In genomic region chr2:131063404-131063864, GRCm38 (mm10) we compare ENCODE assay signal across 9 mouse cellular contexts. TPM values are rescaled to one million over a fixed set of nuclear protein-coding genes. Genes with fewer than 3 reads are reported as not detected.
DNase-seq lines count a peak whose midpoint lies in the region; ATAC-seq and TF ChIP-seq lines count a peak whose summit lies in the region.
"Had no signal": no experiment of that assay in that cellular context is flagged by ENCODE, and none has a peak within 500 bp of the region (broad histone marks: within the 10 kb centered on the region; RNA-seq: fewer than 3 reads in every experiment).

Adam33 (minus strand) TSS chr2:131063814.

- no peaks in the 10 kb centered on the region for H3K36me3 ChIP-seq in ES-Bruce4 (ENCODE audit: control insufficient read depth, insufficient read depth, low read length, poor library complexity, severe bottlenecking)
- H3K36me3 ChIP-seq in forebrain, embryonic 12.5 days (replicated peaks): no peaks in the 10 kb centered on the region
- no peaks in the 10 kb centered on the region for H3K36me3 ChIP-seq in limb, embryonic 10.5 days
- no peaks in the 10 kb centered on the region for H3K36me3 ChIP-seq in neural tube, embryonic 12.5 days

- no peak within 1 kb of the TSS for H3K9ac ChIP-seq in ES-Bruce4 (ENCODE audit: low read depth, poor library complexity, severe bottlenecking)
- H3K9ac ChIP-seq in forebrain, embryonic 12.5 days: peak within 1 kb of the TSS; percentile 45
- no peak within 1 kb of the TSS for H3K9ac ChIP-seq in neural tube, embryonic 12.5 days

- no peak for TF ChIP-seq CTCF in ES-Bruce4 (IDR thresholded peaks at IDR 0.05; ENCODE audit: low read depth, low read length)

- DNase-seq in gastrocnemius, postnatal 14 days: peak; percentile 53
- DNase-seq in gastrocnemius, postnatal 10 days: no peak
- no peak for DNase-seq in limb, embryonic 10.5 days (ENCODE audit: low spot score)
- no peak for DNase-seq in spleen, adult 12 weeks (ENCODE audit: low spot score)
- no peak for DNase-seq in cerebellum, adult 9-11 months

- no peak for ATAC-seq in forebrain, embryonic 12.5 days (ENCODE audit: low FRiP score)
- ATAC-seq in neural tube, embryonic 12.5 days (ENCODE audit: low FRiP score, low read depth): 0 out of 2 replicates have a peak, but pooled peaks have one; percentile 53

- H3K27me3 ChIP-seq in ES-Bruce4 (ENCODE audit: control insufficient read depth, insufficient read depth, low read length, poor library complexity, severe bottlenecking): no peaks in the 10 kb centered on the region
- H3K27me3 ChIP-seq in forebrain, embryonic 12.5 days: peaks cover 46% of the 10 kb centered on the region
- peaks cover 62% of the 10 kb centered on the region for H3K27me3 ChIP-seq in limb, embryonic 10.5 days (ENCODE audit: low read depth, poor library complexity, severe bottlenecking)
- H3K27me3 ChIP-seq in neural tube, embryonic 12.5 days (replicated peaks): peaks cover 37% of the 10 kb centered on the region

- no peak for TF ChIP-seq POLR2A in ES-Bruce4 (IDR thresholded peaks at IDR 0.05; ENCODE audit: insufficient read depth, low read length)

- TF ChIP-seq EP300 in ES-Bruce4 (IDR thresholded peaks at IDR 0.05; ENCODE audit: insufficient read depth, low read depth, low read length): no peak

- WGBS in forebrain, embryonic 12.5 days: 2% methylated on average over 19 of the region's 27 CpGs
- WGBS in limb, embryonic 10.5 days: 3% methylated on average over 22 of the region's 27 CpGs
- WGBS in neural tube, embryonic 12.5 days: 5% methylated on average over 21 of the region's 27 CpGs

- H3K4me2 ChIP-seq in forebrain, embryonic 12.5 days: peak within 1 kb of the TSS; percentile 51
- peak within 1 kb of the TSS; percentile 51 for H3K4me2 ChIP-seq in neural tube, embryonic 12.5 days (replicated peaks)

- H3K9me3 ChIP-seq in ES-Bruce4 (replicated peaks; ENCODE audit: control insufficient read depth, insufficient read depth, low read length, poor library complexity, severe bottlenecking): no peaks in the 10 kb centered on the region
- no peaks in the 10 kb centered on the region for H3K9me3 ChIP-seq in forebrain, embryonic 12.5 days
- H3K9me3 ChIP-seq in limb, embryonic 10.5 days (replicated peaks): no peaks in the 10 kb centered on the region
- H3K9me3 ChIP-seq in neural tube, embryonic 12.5 days: no peaks in the 10 kb centered on the region

- H3K4me3 ChIP-seq in ES-Bruce4 (ENCODE audit: low read depth, low read length): peak within 1 kb of the TSS; percentile 18; the same call in 1 of the 2 replicates
- H3K4me3 ChIP-seq in forebrain, embryonic 12.5 days (replicated peaks): peak within 1 kb of the TSS; percentile 26
- peak within 1 kb of the TSS; percentile 46 for H3K4me3 ChIP-seq in limb, embryonic 10.5 days
- 0 out of 2 replicates have a peak within 1 kb of the TSS, but pooled peaks have one; percentile 2 for H3K4me3 ChIP-seq in neural tube, embryonic 12.5 days

- no peak within 1 kb of the TSS for H3K27ac ChIP-seq in ES-Bruce4 (ENCODE audit: insufficient read depth, low read length)
- H3K27ac ChIP-seq in forebrain, embryonic 12.5 days: no peak within 1 kb of the TSS
- H3K27ac ChIP-seq in limb, embryonic 10.5 days: peak within 1 kb of the TSS; percentile 46; the same call in 1 of the 2 replicates
- H3K27ac ChIP-seq in neural tube, embryonic 12.5 days: no peak within 1 kb of the TSS

- no peaks in the 10 kb centered on the region for H3K4me1 ChIP-seq in ES-Bruce4 (ENCODE audit: control insufficient read depth, insufficient read depth, low read length)
- H3K4me1 ChIP-seq in forebrain, embryonic 12.5 days: peaks cover 6% of the 10 kb centered on the region
- H3K4me1 ChIP-seq in limb, embryonic 10.5 days: peaks cover 34% of the 10 kb centered on the region
- 0 out of 2 replicates have a peak, but pooled peaks cover 3% of the 10 kb centered on the region for H3K4me1 ChIP-seq in neural tube, embryonic 12.5 days

- intact Hi-C loops in gastrocnemius, postnatal 14 days (cut with DNase I; ENCODE audit: low total_unique reads): no loop called here

RNA-seq across cellular contexts. Expression of gene Adam33, which starts in this region (rescaled TPM):
- 1 to 10 TPM; 2.5 to 3.9 TPM for total RNA-seq in gastrocnemius, postnatal 14 days (2021)
- 1 to 10 TPM; 3.7 to 5.9 TPM for total RNA-seq in gastrocnemius, postnatal 10 days (2021)
- polyA plus RNA-seq in ES-Bruce4 (2011; ENCODE audit: insufficient read depth, insufficient read length, low read depth, missing spikeins): 0.37 TPM in 1 of 2 replicates, not detected in the other
- 0.97 and 1.5 TPM in 2 replicates for polyA plus RNA-seq in forebrain, embryonic 12.5 days (2016; fragmentation: Nextera tagmentation; extraction: Ambion mirVana)
- 0.38 and 0.48 TPM in 2 replicates for polyA plus RNA-seq in limb, embryonic 10.5 days (2016; fragmentation: Nextera tagmentation; extraction: Ambion mirVana)
- polyA plus RNA-seq in neural tube, embryonic 12.5 days (2016; fragmentation: Nextera tagmentation; extraction: Ambion mirVana): 0.98 and 1.2 TPM in 2 replicates
- total RNA-seq: hematopoietic stem cell, adult 5-6 weeks had no signal
